Mouse (Mus musculus): Measurements from ENCODE around the gene Gm6993.
A peak's percentile ranks its signal among the peaks of the same experiment; 100 is the strongest.

The Gm6993 gene

DNA sequence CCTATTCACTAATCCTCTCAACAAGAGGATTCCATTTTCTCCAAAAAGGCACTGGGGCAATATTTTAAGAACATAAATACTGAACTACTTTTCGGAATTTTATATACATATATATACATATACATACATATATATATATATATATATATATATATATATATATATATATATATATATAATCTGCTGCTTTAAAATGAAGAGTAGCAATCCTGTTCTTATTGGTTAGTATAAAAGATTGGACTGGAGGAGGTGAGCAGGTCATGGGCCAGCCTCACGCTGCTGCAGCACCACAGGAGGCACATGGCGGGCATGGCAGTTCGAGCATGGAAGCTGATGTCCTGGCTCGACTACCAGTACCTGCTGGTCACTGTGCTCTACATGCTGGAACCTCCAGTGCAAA lies at the start of gene Gm6993:
Gm6993 (plus strand) TSS at position 301 of the 400 bp plus-strand sequence.
- DNase-seq, result no peak

DNA sequence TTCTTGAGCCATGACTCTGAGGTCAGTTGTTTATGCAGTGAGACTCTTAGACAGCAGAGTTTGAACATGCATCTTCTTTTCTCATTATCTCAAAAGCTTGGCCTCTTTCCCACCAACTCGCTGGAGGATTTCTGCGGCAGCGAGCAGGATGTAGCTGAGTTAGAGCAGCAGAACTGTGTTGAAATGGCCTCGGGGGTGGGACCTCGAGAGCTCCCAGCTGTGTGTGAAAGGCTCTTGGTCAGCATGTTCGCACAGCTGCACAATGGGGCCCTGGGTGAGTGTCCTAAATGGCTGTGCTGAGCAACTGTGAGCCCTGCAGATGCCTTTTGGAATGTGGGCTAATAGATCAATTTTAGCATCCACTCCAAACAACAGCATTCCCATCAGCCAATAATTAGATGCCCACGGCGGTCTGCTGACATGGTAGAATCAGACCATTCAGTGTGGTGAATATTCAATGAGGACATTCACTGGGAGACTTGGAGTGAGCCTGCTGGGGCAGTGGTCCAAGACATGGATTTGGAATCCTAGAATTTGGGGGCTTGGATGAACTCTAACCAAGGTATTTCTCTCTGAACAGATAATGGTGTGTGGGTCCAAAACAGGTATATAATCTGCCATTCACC lies 49.1 kb upstream of the Gm6993 start:
- no peak for DNase-seq

DNA sequence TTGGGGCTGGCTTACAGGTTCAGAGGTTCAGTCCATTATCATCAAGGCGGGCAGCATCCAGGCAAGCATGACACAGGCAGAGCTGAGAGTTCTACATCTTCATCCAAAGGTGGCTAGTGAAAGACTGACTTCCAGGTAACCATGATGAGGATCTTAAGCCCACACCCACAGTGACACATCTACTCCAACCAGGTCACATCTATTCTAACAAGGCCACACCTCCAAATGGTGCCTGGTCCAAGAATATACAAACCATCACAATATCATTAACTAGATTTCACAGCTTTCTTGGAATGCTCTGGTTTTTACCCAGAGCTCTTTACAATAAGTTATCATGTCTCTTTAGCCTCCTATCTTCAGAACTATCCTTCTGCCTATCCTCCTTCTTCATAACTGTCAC lies 38.1 kb upstream of the Gm6993 start:
- no peak for DNase-seq

DNA sequence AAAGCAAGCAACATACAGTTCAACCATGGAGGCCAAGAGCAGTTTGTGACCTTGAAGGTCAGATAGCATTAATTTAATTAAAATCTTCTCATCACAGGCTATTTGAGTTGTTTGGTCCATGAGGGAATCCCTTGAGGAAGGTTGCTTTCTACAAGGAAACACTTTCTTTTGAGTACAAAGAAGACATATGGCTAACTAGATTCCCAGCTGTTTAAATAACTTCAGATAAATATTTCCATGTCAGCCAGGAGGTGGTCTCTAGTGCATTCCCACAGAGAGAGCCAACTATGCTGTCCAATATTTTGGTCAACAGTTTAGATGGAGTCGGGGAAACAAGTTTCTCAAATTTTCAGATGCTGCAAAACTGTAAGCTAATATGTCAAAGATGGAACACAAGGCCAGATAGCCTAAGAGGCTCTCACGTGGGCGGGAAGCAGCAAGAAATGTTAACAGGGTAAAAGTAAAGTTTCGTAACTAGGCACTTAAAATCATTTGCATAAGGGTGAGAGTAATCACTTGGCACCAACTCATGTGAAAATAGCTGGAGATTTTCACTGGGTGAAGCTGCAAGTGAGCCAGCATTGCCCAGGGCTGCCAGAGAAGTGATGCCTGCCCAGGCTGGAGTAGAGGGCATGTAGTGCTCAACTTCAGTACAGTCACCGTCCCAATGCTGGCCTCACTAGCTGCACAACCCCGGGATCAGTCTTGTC lies 36.7 kb upstream of the Gm6993 start:
- DNase-seq, result no peak

DNA sequence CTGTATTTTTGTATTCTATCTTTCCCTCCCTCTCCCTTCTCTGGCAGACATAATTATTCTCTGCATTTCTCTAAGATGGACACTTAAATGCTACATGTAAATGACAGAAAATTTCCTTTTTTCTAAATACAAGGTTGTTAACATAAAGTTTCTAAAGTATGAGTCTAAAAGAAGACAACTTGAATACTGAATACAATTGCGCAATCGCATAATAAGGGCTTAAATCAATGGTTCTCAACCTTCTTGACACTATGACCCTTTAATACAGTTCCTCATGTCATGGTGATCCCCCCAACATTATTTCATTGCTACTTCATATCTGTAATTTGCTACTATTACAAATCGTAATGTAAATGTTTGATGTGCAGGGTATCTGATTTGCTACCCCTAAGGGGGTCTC lies 35.7 kb upstream of the Gm6993 start:
- no peak for DNase-seq

DNA sequence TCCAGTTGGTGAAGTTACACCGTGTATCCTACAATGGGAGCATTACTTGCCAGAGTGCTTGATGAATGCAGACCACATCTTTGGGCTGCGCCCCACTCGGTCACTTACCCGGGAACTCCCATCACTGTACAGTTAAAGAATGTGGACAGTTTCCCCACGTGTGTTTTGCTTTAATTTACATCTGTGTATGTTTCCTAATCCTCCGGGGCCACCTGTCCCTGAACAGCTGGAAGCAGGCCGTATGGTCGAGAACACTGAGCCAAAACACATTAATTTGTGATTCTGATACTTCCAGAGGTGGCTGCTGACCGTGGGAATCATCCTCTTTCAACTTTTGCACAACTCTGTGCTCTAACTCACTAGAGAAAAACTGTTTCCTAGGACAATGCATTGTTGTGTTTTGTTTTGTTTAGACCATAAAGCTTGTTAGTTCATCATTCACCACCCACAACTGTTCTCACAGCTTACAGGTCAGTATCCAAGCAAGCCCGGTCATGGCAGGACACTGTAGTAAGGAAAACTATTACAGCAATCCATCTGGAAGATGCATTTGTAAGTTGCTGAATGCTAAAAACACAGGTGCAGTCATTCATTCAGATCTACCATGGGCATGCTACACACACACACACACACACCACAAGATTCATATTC lies 34.5 kb upstream of the Gm6993 start:
- no peak for DNase-seq

DNA sequence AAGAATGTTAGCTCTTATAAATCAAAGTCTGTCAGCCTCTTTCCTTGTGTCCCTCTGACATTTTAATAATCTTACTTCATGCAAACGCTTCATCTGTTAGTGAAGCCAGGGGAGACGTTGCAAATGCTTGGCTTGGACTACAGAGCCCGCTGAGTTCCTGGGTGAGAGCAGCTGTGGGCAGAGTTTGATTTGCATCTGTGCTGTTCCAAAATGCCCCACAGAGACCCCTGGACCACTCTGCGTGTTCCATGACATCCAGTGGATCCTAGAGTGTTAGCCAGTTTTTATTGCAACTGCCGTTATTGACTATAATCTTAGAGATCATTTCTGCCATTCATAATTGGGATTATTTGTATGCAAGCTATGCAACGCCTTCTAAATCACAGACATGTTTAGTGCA lies 31.8 kb upstream of the Gm6993 start:
- no peak for DNase-seq

DNA sequence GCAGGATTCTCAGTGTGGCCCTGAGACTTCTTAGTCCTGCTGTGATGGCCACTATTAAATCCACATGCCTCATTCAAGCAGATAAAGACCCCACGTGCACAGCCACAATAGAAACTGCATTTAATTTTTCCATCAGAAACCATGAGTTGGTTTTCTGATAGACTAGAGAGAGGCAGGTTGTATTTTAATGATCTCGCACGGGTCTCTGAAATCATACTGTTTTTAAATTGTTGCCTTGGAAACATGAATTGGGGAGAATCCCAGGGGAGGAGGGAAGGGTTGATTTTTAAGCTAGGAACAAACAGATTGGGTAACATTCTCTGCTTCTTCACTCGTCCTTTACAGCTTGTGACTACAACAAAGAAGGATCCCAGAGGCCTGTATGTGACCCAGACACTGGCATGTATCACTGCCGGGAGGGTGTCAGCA lies 31.2 kb upstream of the Gm6993 start:
- DNase-seq, result no peak

DNA sequence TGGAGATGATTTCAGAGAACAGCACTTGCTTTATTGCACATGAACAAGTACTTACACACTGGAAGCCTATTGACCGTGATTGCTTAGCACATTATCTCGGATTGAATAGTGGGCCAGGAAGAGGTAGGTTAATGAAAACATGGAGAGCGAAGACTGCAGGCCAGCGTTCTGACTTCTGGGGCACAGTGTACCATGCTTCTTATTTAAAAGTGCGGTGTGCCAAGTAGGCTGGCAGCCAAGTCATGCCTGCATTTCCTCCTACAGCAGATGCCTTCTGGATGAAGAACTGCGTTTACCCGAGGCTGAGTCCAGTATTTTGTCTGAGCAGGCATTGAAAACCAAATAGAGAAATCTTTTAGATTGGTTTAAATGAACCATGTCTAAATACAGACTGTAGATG lies 27.0 kb upstream of the Gm6993 start:
- peak; percentile 63 for DNase-seq

DNA sequence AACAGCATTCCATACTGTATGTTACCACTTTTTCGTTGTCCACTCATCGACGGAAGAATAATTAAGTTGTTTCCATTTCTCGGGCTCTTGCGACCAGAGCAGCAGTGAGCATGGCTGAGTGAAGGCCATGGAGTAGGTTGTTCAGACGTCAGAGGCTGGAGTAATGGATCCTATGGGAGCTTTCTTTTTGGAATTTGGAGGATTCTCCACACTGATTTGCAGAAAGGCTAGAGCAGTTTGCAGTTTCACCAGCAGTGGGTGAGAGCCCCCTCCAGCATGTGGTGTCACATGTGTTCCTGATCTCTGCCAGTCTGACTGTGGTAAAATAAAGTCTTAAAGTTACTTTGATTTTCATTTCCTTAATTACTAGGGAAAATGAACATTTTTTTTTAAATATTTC lies 25.6 kb upstream of the Gm6993 start:
- DNase-seq, result no peak

DNA sequence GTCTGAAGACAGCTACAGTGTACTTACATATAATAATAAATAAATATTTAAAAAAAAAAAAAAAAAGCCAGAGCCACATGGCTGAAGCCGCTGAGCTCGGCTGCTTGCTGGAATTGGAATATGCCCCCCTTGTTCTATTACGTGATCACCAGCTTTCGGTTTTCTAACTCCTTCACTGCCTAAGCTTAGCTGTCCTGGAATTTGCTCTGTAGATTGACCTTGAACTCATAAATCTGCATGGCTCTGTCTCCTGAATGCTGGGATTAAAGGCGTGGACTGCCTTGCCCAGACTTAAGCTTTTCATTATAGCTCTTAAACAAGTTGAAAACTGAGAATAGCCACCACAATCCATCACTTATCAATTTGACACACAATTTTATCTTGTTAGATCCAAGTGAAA lies 23.3 kb upstream of the Gm6993 start:
- no peak for DNase-seq

DNA sequence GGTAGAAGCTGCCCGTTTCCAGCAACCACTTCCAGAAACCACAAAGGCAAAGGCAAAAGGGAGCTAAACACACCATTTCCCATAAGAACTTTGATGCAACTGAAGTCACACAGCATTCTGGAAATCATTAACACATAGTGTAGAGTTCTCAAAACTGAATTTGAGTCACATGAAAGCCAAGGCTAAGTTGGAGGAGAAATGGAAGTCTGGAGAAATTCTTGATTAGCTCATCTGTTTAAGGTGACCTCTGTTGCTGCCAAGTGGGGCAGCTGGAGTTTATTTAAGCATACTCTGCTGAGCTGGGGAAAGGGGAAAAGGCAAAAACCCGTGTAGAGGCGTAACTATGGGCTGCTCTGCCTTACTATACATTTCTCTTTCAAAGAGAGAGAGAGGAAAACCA lies 21.8 kb upstream of the Gm6993 start:
- no peak for DNase-seq

DNA sequence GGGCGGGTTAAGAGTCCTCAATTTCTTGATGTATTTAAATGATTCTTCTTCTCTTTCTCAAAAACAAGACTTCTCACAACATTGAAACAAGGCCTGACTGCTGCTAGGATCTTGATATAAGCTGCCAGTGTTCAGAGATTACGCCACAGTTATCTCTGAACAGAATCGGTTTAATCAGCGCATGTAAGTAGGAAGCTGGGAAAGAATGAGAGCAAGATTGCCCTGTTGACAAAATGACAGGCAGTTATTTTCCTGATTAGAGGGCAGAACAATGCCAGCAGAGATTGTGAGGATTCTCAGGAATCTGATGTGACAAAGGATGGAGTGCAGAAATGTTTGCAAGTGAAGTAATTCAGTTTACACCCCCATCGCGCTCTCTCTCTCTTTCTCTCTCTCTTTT lies 19.0 kb upstream of the Gm6993 start:
- DNase-seq, result no peak

DNA sequence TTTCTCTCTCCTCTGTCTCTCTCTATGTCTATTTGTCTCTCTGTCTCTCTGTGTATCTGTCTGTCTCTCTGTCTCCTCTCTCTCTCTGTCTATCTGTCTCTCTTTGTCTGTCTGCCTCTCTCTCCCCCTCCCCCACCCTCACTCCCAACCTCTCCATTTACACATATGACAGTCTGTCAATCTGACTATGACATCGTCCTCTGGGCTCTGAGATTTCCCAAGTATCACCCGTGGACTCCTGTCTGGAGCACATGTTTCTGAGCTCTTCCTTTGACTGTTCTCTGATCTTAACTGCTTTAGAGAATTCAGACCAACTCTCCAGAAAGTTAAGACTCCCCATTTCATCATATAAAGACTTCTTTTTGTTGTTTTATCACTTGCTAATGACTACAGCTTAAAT lies 18.3 kb upstream of the Gm6993 start:
- DNase-seq, result no peak

DNA sequence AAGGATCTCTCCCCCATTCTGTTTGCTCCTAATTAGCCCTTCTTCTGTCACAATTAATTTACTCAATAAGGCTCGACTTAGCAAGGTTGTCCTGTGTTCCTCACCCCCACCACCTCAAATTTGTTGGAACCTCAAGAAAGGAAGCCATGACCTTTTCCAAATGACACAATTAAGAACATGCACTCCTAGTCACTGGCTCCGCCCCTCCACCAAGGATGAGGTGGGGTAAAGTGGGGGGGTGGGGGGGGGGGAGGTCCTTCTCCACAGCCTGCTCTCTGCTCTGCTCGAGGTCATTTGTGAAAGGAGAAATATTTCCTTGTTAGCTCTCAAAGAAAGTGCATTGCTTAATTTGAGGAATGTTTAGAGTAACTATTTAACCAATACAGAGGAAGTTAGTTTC lies 17.8 kb upstream of the Gm6993 start:
- no peak for DNase-seq

DNA sequence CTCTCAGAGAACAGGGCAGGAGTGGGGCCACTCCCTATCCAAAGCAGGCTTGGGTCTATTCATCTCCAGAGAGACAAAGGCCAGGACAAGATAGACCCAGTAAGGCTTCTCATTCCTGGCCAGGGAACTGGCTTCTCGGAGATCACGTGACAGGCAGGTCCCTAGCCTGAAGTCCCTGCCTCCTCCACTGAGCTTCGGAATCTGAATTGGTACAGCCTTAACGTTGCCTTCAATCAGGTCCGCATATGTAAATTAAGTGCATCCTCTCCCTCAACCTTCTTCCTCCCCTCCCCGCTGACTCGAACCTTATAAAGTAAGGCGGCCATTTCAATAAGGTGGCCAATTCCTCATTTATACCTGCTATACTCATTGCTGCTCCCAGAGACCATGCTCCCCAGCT lies 15.1 kb upstream of the Gm6993 start:
- DNase-seq, result no peak

DNA sequence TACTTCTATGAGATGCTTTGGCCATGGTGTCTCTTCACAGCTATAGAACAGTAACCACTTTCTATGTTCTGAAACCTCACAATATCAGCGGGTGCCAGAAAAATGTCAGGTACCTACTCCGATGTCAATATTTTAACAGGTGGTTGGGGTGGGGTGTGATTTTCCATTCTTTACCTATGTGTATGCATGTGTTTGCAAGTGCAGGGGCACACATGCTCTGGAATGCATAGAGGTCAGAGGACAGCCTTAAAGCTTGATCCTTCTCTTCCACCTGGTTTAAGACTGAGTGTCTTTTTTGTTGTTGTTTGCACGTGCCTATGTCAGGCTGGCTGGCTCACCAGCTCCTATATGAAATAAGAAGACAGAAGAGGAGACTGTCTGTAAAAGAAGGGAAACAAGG lies 13.4 kb upstream of the Gm6993 start:
- DNase-seq, result no peak

DNA sequence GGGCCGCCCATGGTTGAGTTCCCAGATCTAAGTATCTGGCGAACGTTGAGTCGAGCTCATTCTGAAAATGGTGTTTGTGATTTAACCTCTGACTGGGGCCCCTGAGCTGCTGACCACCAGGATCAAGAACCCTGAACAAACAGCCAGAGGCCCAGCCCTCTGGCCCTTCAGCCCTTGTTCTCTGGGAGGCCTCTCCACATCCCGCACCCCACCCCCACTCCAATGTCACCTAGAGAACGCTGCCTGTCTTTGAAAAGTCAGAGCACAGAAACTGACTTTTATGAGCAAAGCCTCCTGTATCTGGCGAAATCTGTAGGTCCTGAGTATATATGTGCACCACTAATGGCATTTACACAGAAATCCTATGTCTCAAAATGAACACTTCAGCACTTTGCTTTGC lies 11.7 kb upstream of the Gm6993 start:
- no peak for DNase-seq

DNA sequence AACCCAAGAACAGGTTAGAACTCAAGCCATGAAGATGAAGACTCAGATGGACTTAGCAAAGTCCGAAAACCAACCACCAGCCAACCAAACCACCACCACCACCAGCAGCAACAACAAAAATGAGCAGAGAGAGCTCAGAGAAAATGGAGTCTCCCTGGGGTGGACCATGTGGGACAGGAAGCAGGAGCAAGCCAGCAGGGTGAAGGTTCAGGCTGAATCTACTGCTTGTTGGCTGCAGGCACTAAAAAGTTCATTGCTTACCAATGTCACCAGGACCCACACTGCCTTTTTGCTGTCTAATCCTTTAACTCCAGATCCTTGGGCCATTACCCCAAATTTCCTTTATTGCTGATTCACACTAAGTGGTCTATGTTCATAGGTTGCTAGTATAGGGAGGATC lies 7.9 kb upstream of the Gm6993 start:
- no peak for DNase-seq

DNA sequence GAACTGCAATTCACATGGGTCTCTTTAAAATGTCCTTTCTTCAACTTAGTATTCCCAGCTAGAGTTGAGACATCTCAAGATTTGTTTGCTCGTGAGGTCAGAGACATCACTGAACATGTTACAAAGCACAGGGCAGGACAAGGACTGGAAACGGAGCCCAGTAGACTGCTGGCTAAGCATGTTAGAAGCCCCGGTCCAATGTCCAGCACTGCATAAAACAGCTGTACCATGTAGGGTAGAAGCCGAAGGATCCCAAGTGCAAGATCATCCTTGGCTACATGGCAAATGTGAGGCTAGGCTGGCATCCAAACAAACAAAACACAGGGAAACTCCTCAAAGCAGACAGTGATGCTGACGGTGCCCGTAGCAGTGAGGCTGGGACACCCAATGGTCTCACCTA lies 5.6 kb upstream of the Gm6993 start:
- no peak for DNase-seq

DNA sequence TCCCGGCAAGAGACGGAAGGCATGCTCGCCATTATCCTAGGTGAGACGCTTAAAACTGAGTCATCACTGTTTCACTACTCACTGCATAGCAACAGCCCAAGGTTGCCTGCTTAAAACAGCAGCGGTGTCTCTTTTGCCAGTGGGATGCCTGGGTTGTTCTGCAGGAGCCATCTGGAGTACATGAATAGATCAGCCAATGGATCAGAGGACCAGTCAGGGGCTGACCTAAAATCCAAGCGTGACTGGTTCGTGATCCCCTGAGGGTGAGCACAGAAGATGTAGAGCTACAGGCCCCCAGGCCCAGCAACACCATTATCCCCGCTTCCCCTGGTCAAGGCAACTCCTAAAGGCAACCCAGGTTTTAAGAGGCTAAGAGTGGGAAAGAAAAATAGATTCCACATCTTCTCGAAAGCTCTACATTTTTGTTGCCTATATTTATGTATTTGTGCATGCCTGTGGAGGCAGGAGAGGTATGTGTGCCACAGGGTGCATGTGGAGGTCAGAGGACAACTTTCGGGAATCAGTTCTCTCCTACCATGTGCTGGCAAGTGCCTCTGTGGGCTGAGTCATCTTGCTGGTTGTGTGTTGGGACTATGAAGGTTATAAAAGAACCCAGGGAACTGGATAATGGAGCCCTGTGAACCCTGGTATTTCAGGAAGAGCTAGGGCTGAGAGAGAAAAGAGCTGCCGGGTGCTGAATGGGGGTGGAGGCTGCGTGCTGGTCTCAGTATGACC lies 3.5 kb upstream of the Gm6993 start:
- DNase-seq, result peak; percentile 19

DNA sequence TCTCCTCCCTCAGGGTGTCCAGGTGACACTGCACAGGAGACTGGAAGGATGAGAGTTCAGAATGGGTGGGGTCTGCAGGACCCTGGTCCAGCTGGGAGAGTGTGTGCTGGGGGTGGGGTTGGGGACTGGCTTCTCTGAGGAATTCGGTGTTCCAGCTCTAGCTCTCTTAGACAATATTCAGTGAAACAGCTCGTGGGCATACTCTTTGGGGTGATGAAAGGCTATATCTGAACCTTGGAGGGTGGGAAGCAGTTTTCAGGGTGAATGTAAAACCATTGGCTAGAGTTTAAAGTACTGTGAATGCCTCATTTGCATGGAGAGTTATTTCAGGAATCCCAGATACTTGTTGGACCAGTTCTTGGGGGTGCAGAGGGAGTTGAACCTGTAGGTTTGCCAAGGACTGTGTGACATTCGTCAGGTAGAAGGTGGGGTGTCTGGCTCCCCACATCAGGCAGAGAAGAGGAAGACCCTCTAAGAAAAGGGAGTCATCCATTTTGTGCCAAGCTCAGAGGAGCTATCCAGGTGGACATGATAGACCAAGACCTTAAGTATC lies 1.5 kb upstream of the Gm6993 start:
- DNase-seq, result no peak

DNA sequence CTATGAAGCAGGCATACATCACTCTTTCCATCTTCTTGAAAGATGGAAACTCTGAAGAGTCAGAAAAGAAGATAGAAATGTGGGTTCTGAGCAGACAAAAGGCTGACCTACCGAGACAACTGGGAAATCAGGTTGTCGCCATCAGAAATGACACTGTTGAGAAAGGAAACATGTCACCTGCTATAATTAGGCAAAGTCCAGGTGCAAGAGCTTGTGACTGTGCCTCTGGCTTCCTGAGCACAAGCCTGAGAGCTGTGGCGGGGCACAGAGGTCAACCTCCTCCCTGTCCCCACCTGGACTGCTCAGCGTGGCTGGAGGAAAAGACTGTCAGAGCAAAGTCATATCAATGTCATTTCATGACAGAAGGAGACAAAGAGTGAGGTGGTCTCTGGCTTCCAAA lies 772 bp upstream of the Gm6993 start:
- peak; percentile 12 for DNase-seq

Data from cerebellum, adult 9-11 months (tissue).